Mouse (Mus musculus) lung, postnatal 0 days (tissue): Measurements from ENCODE around the gene Mtg2.

Experiments
- CTCF ChIP-seq: IDR thresholded peaks from 2 replicates; pipeline ENCODE4 v1.5.1; 2016; ENCODE audit warnings: antibody characterized with exemption, mild to moderate bottlenecking
- EP300 ChIP-seq: IDR thresholded peaks from 2 replicates; pipeline ENCODE4 v1.6.1; 2016; ENCODE audit warnings: antibody characterized with exemption, mild to moderate bottlenecking, control low read depth

- TF ChIP-seq EP300: peak; percentile 92
- TF ChIP-seq CTCF: no peak
These were observed 46.5 kb downstream of the Mtg2 start for GRCm38 (mm10) chr2:180116741-180117484.
